Mouse (Mus musculus) ES-E14 (cell line): ENCODE results near the gene Tarsl2. TPM values are rescaled to one million over a fixed set of nuclear protein-coding genes. Genes with fewer than 3 reads are reported as not detected.

Experiments
- DNase-seq: peaks from one replicate; pipeline ENCODE4 v3.0.0-alpha.2; 2013; ENCODE audit warnings: low read depth, low spot score
- H3K27ac ChIP-seq: 2 replicates; pipeline ENCODE4 v1.5.1; 2012; ENCODE audit warnings: low read depth, mild to moderate bottlenecking, low read length, moderate library complexity, mixed read lengths; ENCODE audit not compliant: poor library complexity, insufficient read depth, severe bottlenecking
- H3K36me3 ChIP-seq: 2 replicates; pipeline ENCODE4 v1.6.1; 2012; ENCODE audit warnings: mild to moderate bottlenecking, low read length, moderate library complexity, mixed read lengths; ENCODE audit not compliant: control insufficient read depth, poor library complexity, insufficient read depth, severe bottlenecking
- H3K4me1 ChIP-seq, 2 experiments: fragments of 150-350 bp in 1 of 2; sonication (generic) in 1 of 2; 2 replicates each; pipeline ENCODE4 v1.6.1; 2012; ENCODE audit warnings: low read length in 2 of 2, mild to moderate bottlenecking in 1 of 2, mixed read lengths in 1 of 2; ENCODE audit not compliant: control insufficient read depth in 2 of 2, insufficient read depth in 2 of 2, poor library complexity in 1 of 2
- H3K4me3 ChIP-seq, 2 experiments: fragments of 150-350 bp in 1 of 2; sonication (generic) in 1 of 2; 2 replicates each; pipeline ENCODE4 v1.5.1; 2012; ENCODE audit warnings: low read length in 2 of 2, low read depth in 1 of 2, mild to moderate bottlenecking in 1 of 2, mixed read lengths in 1 of 2; ENCODE audit not compliant: insufficient read depth in 1 of 2, poor library complexity in 1 of 2, severe bottlenecking in 1 of 2
- H3K9ac ChIP-seq: 2 replicates; pipeline ENCODE4 v1.6.1; 2012; ENCODE audit warnings: low read depth, mild to moderate bottlenecking, low read length, mixed read lengths; ENCODE audit not compliant: poor library complexity, insufficient read depth, severe bottlenecking
- H3K9me3 ChIP-seq: fragments of 150-350 bp; sonication (generic); 2 replicates; pipeline ENCODE4 v1.6.1; 2012; ENCODE audit warnings: low read depth, mild to moderate bottlenecking, low read length; ENCODE audit not compliant: control insufficient read depth, insufficient read depth
- CHD2 ChIP-seq: IDR thresholded peaks from 2 replicates; pipeline ENCODE4 v1.6.1; 2014; ENCODE audit warnings: mild to moderate bottlenecking, low read depth, low read length, inconsistent platforms
- HCFC1 ChIP-seq: IDR thresholded peaks from 2 replicates; pipeline ENCODE4 v1.6.1; 2012; ENCODE audit warnings: low read length, inconsistent platforms, borderline replicate concordance; ENCODE audit not compliant: insufficient read depth
- MAFK ChIP-seq: IDR thresholded peaks from 2 replicates; pipeline ENCODE4 v1.6.1; 2014; ENCODE audit warnings: mild to moderate bottlenecking, low read depth, low read length, inconsistent platforms; ENCODE audit not compliant: insufficient read depth
- ZC3H11A ChIP-seq: IDR thresholded peaks from 2 replicates; pipeline ENCODE4 v1.6.1; 2012; ENCODE audit warnings: low read depth, mild to moderate bottlenecking, inconsistent platforms, low read length, borderline replicate concordance
- ZNF384 ChIP-seq: IDR thresholded peaks from 2 replicates; pipeline ENCODE4 v1.6.1; 2012; ENCODE audit warnings: low read depth, low read length, inconsistent platforms
- in situ Hi-C, 2 experiments: fragments of 600-800 bp; cut with MboI; formaldehyde crosslinking; loops; one replicate each; pipeline ENCODE4 v1.15.1; 2025; ENCODE audit warnings: low sequenced_read_pairs in 2 of 2, inconsistent platforms in 1 of 2; ENCODE audit not compliant: unreplicated experiment in 2 of 2
- total RNA-seq: library from RNA; depleted of rRNA; stranded (reverse); fragments of 300-350 nt; gene quantifications from 2 replicates; pipeline ENCODE4 v1.2.3, GENCODE M21; 2012

Tarsl2 gene
- total RNA-seq, 1 experiment = 3.2 TPM

DNA sequence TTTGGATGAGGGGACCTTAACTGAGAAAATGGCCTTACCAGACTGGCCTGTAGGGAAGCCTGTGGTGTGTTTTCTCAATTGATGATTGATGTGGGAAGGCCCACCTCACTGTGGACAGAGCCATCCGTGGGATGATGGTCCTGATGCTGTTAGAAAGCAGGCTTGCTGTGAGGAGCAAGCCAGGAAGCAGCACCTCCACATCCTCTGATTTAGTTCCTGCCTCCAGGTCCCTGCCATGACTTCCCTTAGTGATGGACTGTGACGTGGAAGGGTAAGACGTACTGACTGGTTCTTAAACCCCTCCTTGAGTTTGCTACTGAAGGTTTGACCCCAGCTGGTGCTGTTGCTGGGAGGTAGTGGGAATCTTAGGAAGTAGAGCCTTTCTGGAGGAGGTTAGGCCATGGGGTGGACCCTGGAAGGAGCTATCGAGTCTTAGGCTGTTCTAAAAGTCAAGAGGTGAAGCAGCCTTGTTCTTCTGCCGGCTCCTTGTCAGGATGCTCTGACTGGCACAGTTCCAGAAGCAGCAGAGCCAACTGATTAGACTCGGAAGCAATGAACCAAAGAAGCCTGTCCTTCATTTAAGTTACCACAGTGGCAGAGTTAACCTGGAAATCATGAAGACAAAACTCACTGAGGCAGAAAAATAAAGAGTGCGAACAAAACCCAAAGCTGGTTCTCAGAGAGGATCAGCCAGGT, 34.4 kb downstream of the Tarsl2 start:
- H3K9ac ChIP-seq = no peak overlapping the region
- TF ChIP-seq MAFK = no peak
- TF ChIP-seq HCFC1 = no peak
- no peak for TF ChIP-seq CHD2
- H3K4me3 ChIP-seq = no peak overlapping the region
- in situ Hi-C loops = no loop called here
- no peak overlapping the region for H3K27ac ChIP-seq
- no peaks in the 10 kb centered on the region for H3K9me3 ChIP-seq
- no peak for DNase-seq
- H3K36me3 ChIP-seq = peaks cover 2% of the 10 kb centered on the region; the same call in 1 of the 2 replicates
- peaks cover 1 to 5% of the 10 kb centered on the region in 2 experiments; a peak in 1 of 4 replicates for H3K4me1 ChIP-seq

DNA sequence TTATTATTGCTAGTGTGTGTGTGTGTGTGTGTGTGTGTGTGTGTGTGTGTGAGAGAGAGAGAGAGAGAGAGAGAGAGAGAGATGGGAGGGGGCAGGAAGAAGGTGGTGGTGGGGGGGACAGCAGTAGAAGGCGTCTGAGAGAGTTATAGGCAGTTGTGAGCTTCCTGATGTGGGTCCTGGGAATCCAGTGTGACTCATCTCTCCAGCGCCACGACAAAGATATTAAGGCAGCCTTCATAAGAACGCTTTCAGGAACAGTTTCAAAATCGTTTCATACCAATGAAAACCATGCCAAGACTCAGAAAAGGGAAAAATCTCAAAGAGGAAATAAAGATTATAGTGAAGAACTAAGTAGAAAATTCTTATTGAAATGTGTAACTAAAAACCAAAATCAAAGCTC, 36.5 kb downstream of the Tarsl2 start:
- no peak overlapping the region for H3K27ac ChIP-seq
- H3K9me3 ChIP-seq = no peaks in the 10 kb centered on the region
- H3K36me3 ChIP-seq = no peaks in the 10 kb centered on the region
- H3K4me1 ChIP-seq = peaks cover 1 to 5% of the 10 kb centered on the region in 2 experiments; a peak in 1 of 4 replicates
- in situ Hi-C loops = no loop called here
- no peak overlapping the region for H3K9ac ChIP-seq
- TF ChIP-seq HCFC1 (no peak), CHD2 (no peak), ZC3H11A (no peak), ZNF384 (no peak), MAFK (no peak)
- no peak for DNase-seq
- H3K4me3 ChIP-seq = no peak overlapping the region

- no peak overlapping the region for H3K4me3 ChIP-seq
- H3K36me3 ChIP-seq = no peaks in the 10 kb centered on the region
- no peak overlapping the region for H3K27ac ChIP-seq
- no peaks in the 10 kb centered on the region for H3K4me1 ChIP-seq
- H3K9ac ChIP-seq = no peak overlapping the region
- DNase-seq = no peak
- no peaks in the 10 kb centered on the region for H3K9me3 ChIP-seq
- in situ Hi-C loops = no loop called here
- TF ChIP-seq ZNF384 (no peak), MAFK (no peak), HCFC1 (no peak), ZC3H11A (no peak), CHD2 (no peak)
These were observed 39.6 kb downstream of the Tarsl2 start for GRCm38 (mm10) chr7:65684256-65684835.

DNA sequence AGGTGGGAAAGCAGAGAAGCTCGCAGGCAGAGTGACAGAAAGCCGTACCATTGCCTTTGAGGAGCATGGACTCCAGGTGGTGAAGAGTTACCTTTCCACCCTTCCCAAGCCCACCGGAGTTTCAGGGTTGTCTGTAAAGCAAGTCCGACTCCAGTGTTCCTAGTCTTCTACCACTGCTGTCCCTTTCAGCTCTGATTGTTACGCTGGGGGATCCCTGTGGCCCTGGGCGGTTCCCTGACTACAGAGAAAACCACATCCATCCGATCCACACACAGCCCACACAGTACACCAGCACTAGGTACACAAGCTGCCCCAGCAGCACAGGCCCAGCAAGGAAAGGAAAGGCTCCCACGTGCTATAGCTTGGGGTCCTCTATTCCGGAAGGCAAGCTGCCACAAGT, 42.0 kb downstream of the Tarsl2 start:
- Histone ChIP-seq H3K27ac (no peak overlapping the region), H3K9ac (no peak overlapping the region), H3K4me3 (no peak overlapping the region), H3K36me3 (no peaks in the 10 kb centered on the region), H3K4me1 (no peaks in the 10 kb centered on the region), H3K9me3 (no peaks in the 10 kb centered on the region)
- in situ Hi-C loops = no loop called here
- DNase-seq = no peak
- TF ChIP-seq ZC3H11A = no peak
- TF ChIP-seq MAFK = no peak
- TF ChIP-seq CHD2 = no peak
- TF ChIP-seq ZNF384 = no peak
- TF ChIP-seq HCFC1 = no peak

DNA sequence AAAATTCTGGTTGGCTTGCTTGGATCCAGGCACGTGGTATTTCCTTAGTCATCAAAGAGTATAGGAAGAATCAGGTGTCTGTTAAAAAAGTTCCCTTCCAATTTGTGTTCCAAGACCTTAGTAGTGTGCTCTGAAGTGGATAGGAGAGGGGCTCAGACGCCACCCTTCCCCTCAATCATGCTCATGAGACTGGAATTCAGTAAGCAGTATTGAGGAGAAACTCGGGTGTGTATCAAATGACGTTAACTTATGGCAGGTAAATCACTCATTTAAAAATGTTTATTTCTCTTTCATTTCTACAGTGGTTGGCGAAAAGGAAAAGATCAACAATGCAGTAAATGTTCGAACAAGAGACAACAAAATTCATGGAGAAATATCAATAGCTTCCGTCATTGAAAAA, 46.2 kb downstream of the Tarsl2 start, which contains the start of gene Tm2d3:
TSS of gene Tm2d3 (plus strand) at position 301 of the 400 bp plus-strand sequence.
- Histone ChIP-seq H3K36me3 (peaks cover 4% of the 10 kb centered on the region; the same call in 1 of the 2 replicates), H3K9ac (no peak within 1 kb of the TSS), H3K9me3 (no peaks in the 10 kb centered on the region), H3K4me3 (no peak within 1 kb of the TSS), H3K4me1 (no peaks in the 10 kb centered on the region), H3K27ac (no peak within 1 kb of the TSS)
- TF ChIP-seq HCFC1 (no peak), MAFK (no peak), ZC3H11A (no peak), CHD2 (no peak), ZNF384 (no peak)
- in situ Hi-C loops = no loop called here
- no peak for DNase-seq
